Mouse (Mus musculus) heart, adult 2 months (tissue): ENCODE results near the gene Cabcoco1.

Experiments
- CTCF ChIP-seq: fragments of 200-600 bp; IDR thresholded peaks from 2 replicates; pipeline ENCODE4 v1.8.1; 2022; ENCODE audit warnings: antibody characterized with exemption, mild to moderate bottlenecking, moderate library complexity
- EP300 ChIP-seq: fragments of 200-500 bp; IDR thresholded peaks from 2 replicates; pipeline ENCODE4 v1.6.1; 2011; ENCODE audit warnings: low read depth, low read length, control low read depth; ENCODE audit not compliant: insufficient read depth
- POLR2A ChIP-seq: fragments of 200-500 bp; IDR thresholded peaks from 2 replicates; pipeline ENCODE4 v1.6.1; 2011; ENCODE audit warnings: mild to moderate bottlenecking, low read depth, low read length, control low read depth; ENCODE audit not compliant: insufficient read depth

DNA sequence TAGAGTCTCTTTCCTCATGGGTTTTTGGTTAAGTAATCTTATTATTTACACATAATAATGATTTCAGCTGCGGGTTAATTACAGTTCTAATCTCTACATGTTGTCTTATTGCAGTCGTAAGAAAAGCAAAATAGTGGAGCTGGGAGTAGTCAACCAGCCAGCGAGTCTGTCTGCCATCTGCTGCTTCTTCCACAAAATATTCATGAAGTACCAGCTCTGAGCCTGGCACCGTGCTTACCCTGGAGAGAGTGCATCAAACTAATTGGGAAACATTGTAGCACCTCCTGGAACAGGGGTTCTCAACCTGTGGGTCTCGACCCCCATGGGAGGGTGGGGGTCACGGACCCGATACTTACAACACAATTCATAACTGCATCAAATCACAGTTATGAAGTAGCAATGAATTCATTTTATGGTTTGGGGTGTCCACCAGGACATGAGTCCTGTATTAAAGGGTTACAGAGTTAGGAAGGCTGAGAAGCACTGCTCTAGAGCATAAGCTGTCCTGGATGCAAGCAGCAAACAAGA, 121.2 kb downstream of the Cabcoco1 start:
- TF ChIP-seq CTCF (no peak), EP300 (no peak), POLR2A (no peak)
